Comparison of ENCODE assay signal across 8 mouse cellular contexts in the genomic region with DNA sequence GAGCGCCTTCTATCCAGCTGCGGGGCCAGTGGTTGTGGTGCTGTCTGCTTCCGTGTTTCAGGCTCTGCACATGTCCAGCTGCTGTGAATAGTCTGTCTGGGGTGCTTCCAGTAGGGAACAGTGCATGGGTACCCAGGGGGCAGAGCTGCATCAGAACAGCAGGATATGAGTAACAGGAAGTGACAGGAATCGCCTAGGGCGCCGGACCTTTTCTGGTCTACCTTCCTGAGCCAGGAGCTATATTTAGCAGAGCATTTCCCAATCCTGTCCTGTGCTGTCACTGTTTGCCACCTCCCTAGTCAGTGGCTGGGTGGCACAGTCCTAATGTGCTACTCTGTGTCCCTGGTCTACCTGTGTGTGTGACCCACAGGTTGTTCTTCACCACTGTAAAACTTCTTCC. TPM values are rescaled to one million over a fixed set of nuclear protein-coding genes. Genes with fewer than 3 reads are reported as not detected.
DNase-seq lines count a peak whose midpoint lies in the region; ATAC-seq and TF ChIP-seq lines count a peak whose summit lies in the region.

No protein-coding gene starts in this region.

- H3K9ac ChIP-seq in heart, embryonic 14.5 days (ENCODE audit: low read length), result 0 out of 2 replicates have a peak overlapping the region, but pooled peaks have one; percentile 27
- peak overlapping the region; percentile 27 for H3K9ac ChIP-seq in liver, adult 2 months (ENCODE audit: low read depth, low read length)
- no peak overlapping the region for H3K9ac ChIP-seq in stomach, postnatal 0 days (ENCODE audit: low read length)
- H3K9ac ChIP-seq in forebrain, embryonic 11.5 days (ENCODE audit: low read length), result no peak overlapping the region

- H3K4me2 ChIP-seq in heart, embryonic 14.5 days (ENCODE audit: low read length), result peak overlapping the region; percentile 11; the same call in 1 of the 2 replicates
- H3K4me2 ChIP-seq in stomach, postnatal 0 days (replicated peaks; ENCODE audit: low read depth), result no peak overlapping the region
- H3K4me2 ChIP-seq in forebrain, embryonic 11.5 days (ENCODE audit: low read depth, low read length, severe bottlenecking), result no peak overlapping the region

- no peak for TF ChIP-seq EP300 in stomach, postnatal 0 days (optimal IDR thresholded peaks at IDR 0.05)

- no peak overlapping the region for H3K4me3 ChIP-seq in heart, embryonic 14.5 days (ENCODE audit: control insufficient read depth in 1 of 2, insufficient read depth in 1 of 2, low read depth in 1 of 2, low read length in 2 of 2)
- H3K4me3 ChIP-seq in liver, adult 2 months (ENCODE audit: insufficient read depth, low read depth, low read length), result no peak overlapping the region
- no peak overlapping the region for H3K4me3 ChIP-seq in stomach, postnatal 0 days (ENCODE audit: low read depth, low read length)
- H3K4me3 ChIP-seq in forebrain, embryonic 11.5 days (ENCODE audit: low read depth, low read length), result no peak overlapping the region

- WGBS in heart, embryonic 14.5 days, result 33% methylated on average over 6 of the region's 6 CpGs
- 25% methylated on average over 6 of the region's 6 CpGs for WGBS in liver, adult 2 months
- WGBS in stomach, postnatal 0 days, result 74% methylated on average over 6 of the region's 6 CpGs
- 91% methylated on average over 6 of the region's 6 CpGs for WGBS in forebrain, embryonic 11.5 days

- H3K27ac ChIP-seq in heart, embryonic 14.5 days (replicated peaks in 1 of 2; ENCODE audit: control insufficient read depth in 1 of 2, insufficient read depth in 1 of 2, low read depth in 2 of 2, low read length in 2 of 2), result peak overlapping the region; percentile 40 to 74
- H3K27ac ChIP-seq in liver, adult 2 months (replicated peaks; ENCODE audit: insufficient read depth, low read depth, low read length), result peak overlapping the region; percentile 76
- no peak overlapping the region; the same call in 1 of the 2 replicates for H3K27ac ChIP-seq in stomach, postnatal 0 days (replicated peaks)
- H3K27ac ChIP-seq in forebrain, embryonic 11.5 days (ENCODE audit: low read depth, low read length), result no peak overlapping the region

- H3K27me3 ChIP-seq in heart, embryonic 14.5 days (ENCODE audit: control insufficient read depth, insufficient read depth, low read length), result no peaks in the 10 kb centered on the region
- H3K27me3 ChIP-seq in liver, adult 2 months (ENCODE audit: control insufficient read depth, insufficient read depth, low read length), result no peaks in the 10 kb centered on the region
- no peaks in the 10 kb centered on the region for H3K27me3 ChIP-seq in stomach, postnatal 0 days (ENCODE audit: control insufficient read depth, insufficient read depth, low read length)
- no peaks in the 10 kb centered on the region for H3K27me3 ChIP-seq in forebrain, embryonic 11.5 days (ENCODE audit: control insufficient read depth, insufficient read depth, low read length)

- peak; percentile 72 for ATAC-seq in heart, embryonic 14.5 days (ENCODE audit: insufficient number of reproducible peaks, insufficient read depth, low FRiP score, low read depth)
- ATAC-seq in stomach, postnatal 0 days (ENCODE audit: low FRiP score, low TSS enrichment), result peak; percentile 79
- ATAC-seq in erythroblast, adult 5-6 weeks (replicated peaks; ENCODE audit: low FRiP score, poor library complexity, severe bottlenecking), result no peak
- ATAC-seq in forebrain, embryonic 11.5 days (replicated peaks; ENCODE audit: low FRiP score), result no peak

- TF ChIP-seq CTCF in liver, adult 2 months (IDR thresholded peaks at IDR 0.05; ENCODE audit: low read depth, low read length), result no peak
- no peak for TF ChIP-seq CTCF in stomach, postnatal 0 days (IDR thresholded peaks at IDR 0.05; ENCODE audit: low read depth)

- no peaks in the 10 kb centered on the region; the same call in 1 of the 2 replicates for H3K79me2 ChIP-seq in liver, adult 2 months (ENCODE audit: control insufficient read depth, insufficient read depth, low read length)

- peak; percentile 90 for DNase-seq in 3T3-L1 (ENCODE audit: low read depth, low spot score)
- peak; percentile 35 for DNase-seq in adrenal gland, adult 8-10 months
- peak; percentile 92 for DNase-seq in liver, adult 2 months (ENCODE audit: extremely low read depth, low read depth, low spot score)
- peak; percentile 25 for DNase-seq in stomach, postnatal 0 days (ENCODE audit: low spot score)
- DNase-seq in frontal cortex, adult 2 months (ENCODE audit: extremely low spot score in 1 of 2, low spot score in 1 of 2), result no peak
- no peak for DNase-seq in forebrain, embryonic 11.5 days (ENCODE audit: low spot score)

- H3K9me3 ChIP-seq in heart, embryonic 14.5 days (ENCODE audit: control insufficient read depth, low read length), result no peaks in the 10 kb centered on the region
- H3K9me3 ChIP-seq in stomach, postnatal 0 days (ENCODE audit: control insufficient read depth, low read length), result no peaks in the 10 kb centered on the region
- H3K9me3 ChIP-seq in forebrain, embryonic 11.5 days (ENCODE audit: control insufficient read depth, low read length), result no peaks in the 10 kb centered on the region

- 0 out of 2 replicates have a peak, but pooled peaks cover 4% of the 10 kb centered on the region for H3K36me3 ChIP-seq in heart, embryonic 14.5 days (ENCODE audit: control insufficient read depth, insufficient read depth, low read length)
- H3K36me3 ChIP-seq in liver, adult 2 months (ENCODE audit: control insufficient read depth, insufficient read depth, low read length), result no peaks in the 10 kb centered on the region; the same call in 1 of the 2 replicates
- no peaks in the 10 kb centered on the region; the same call in 1 of the 2 replicates for H3K36me3 ChIP-seq in stomach, postnatal 0 days (ENCODE audit: control insufficient read depth, insufficient read depth, low read length)
- H3K36me3 ChIP-seq in forebrain, embryonic 11.5 days (ENCODE audit: control insufficient read depth, insufficient read depth, low read length), result no peaks in the 10 kb centered on the region

- peaks cover 11 to 17% of the 10 kb centered on the region in 2 experiments for H3K4me1 ChIP-seq in heart, embryonic 14.5 days (ENCODE audit: control insufficient read depth in 2 of 2, insufficient read depth in 2 of 2, low read length in 2 of 2)
- H3K4me1 ChIP-seq in liver, adult 2 months (ENCODE audit: control insufficient read depth, insufficient read depth, low read length), result peaks cover 19% of the 10 kb centered on the region
- no peaks in the 10 kb centered on the region for H3K4me1 ChIP-seq in stomach, postnatal 0 days (replicated peaks; ENCODE audit: control insufficient read depth, insufficient read depth)
- no peaks in the 10 kb centered on the region for H3K4me1 ChIP-seq in forebrain, embryonic 11.5 days (replicated peaks; ENCODE audit: control insufficient read depth, insufficient read depth, low read length)

- no peak for TF ChIP-seq POLR2A in liver, adult 2 months (IDR thresholded peaks at IDR 0.05; ENCODE audit: extremely low read depth, insufficient read depth, low read length)

RNA-seq across cellular contexts. Expression of gene Dgkd, which starts 47.9 kb away (rescaled TPM):
- total RNA-seq in adrenal gland, adult 8-10 months (2022), result 10 to 100 TPM; 38.9 to 56.4 (median 54.5) TPM
- polyA plus RNA-seq in heart, embryonic 14.5 days (2014; fragmentation: Nextera tagmentation; extraction: Ambion mirVana), result 24.7 and 29.4 TPM in 2 replicates
- 12.4 and 14.8 TPM in 2 replicates for total RNA-seq in liver, adult 2 months (2014; rRNA removed)
- 7.1 and 9.6 TPM in 2 replicates for polyA plus RNA-seq in liver, adult 2 months (2012; rRNA removed)
- 8.7 and 9.5 TPM in 2 replicates for polyA plus RNA-seq in stomach, postnatal 0 days (2015; fragmentation: Nextera tagmentation; extraction: Ambion mirVana)
- 57.6 and 73.7 TPM in 2 replicates for polyA plus RNA-seq in frontal cortex, adult 2 months (2012; rRNA removed)
- total RNA-seq in erythroblast, adult 5-6 weeks (2015; ENCODE audit: low replicate concordance), result 11.9 and 12.1 TPM in 2 replicates
- 10.2 and 26.8 TPM in 2 replicates for total RNA-seq in erythroblast, adult 5-6 weeks (2017; ENCODE audit: low replicate concordance)
- 45.7 and 46.3 TPM in 2 replicates for polyA plus RNA-seq in forebrain, embryonic 11.5 days (2014; fragmentation: Nextera tagmentation; extraction: Ambion mirVana)

Comparison
In these comparisons a context has a peak if more than half of its experiments do, and no peak if none do; other contexts are left out.
1. DNase-seq: peak in 3T3-L1 (single experiment), adrenal gland, adult 8-10 months (single experiment), liver, adult 2 months (single experiment) and stomach, postnatal 0 days (single experiment); none in frontal cortex, adult 2 months (0 of 2) and forebrain, embryonic 11.5 days (single experiment).
2. ATAC-seq: peak in heart, embryonic 14.5 days (single experiment) and stomach, postnatal 0 days (single experiment); none in erythroblast, adult 5-6 weeks (single experiment) and forebrain, embryonic 11.5 days (single experiment).
3. H3K27ac ChIP-seq: peak in heart, embryonic 14.5 days (2 of 2) and liver, adult 2 months (single experiment); none in stomach, postnatal 0 days (single experiment) and forebrain, embryonic 11.5 days (single experiment).
4. H3K9ac ChIP-seq: peak in heart, embryonic 14.5 days (single experiment) and liver, adult 2 months (single experiment); none in stomach, postnatal 0 days (single experiment) and forebrain, embryonic 11.5 days (single experiment).